Mouse (Mus musculus) kidney, adult 9 months (tissue): ENCODE results near the gene Bcas3.
A peak's percentile ranks its signal among the peaks of the same experiment; 100 is the strongest.

Experiments used
- DNase-seq: peaks from one replicate; pipeline ENCODE4 v3.0.0; 2022

Bcas3 gene

GRCm38 (mm10) chr11:85380046-85380445, 27.1 kb downstream of the Bcas3 start:
- no peak for DNase-seq

DNA sequence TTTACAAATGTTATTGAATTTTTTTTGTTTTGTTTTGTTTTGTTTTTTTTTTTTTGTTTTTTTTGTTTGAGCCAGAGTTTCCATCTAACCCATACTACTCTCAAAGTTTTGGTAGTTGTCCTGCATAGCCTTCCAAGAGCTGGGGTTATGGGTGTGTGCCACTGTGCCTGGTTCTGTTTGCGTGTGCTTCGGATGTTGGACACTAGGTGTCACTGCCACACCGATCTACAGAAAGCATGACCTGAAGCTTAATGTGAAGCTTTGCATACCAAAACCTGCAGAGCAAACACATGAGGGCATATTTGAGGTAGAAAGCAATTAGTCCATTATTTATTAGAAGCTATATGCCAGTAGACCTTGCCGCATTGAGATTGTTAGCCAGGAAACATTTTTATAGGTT, 29.1 kb downstream of the Bcas3 start:
- DNase-seq = peak; percentile 77

DNA sequence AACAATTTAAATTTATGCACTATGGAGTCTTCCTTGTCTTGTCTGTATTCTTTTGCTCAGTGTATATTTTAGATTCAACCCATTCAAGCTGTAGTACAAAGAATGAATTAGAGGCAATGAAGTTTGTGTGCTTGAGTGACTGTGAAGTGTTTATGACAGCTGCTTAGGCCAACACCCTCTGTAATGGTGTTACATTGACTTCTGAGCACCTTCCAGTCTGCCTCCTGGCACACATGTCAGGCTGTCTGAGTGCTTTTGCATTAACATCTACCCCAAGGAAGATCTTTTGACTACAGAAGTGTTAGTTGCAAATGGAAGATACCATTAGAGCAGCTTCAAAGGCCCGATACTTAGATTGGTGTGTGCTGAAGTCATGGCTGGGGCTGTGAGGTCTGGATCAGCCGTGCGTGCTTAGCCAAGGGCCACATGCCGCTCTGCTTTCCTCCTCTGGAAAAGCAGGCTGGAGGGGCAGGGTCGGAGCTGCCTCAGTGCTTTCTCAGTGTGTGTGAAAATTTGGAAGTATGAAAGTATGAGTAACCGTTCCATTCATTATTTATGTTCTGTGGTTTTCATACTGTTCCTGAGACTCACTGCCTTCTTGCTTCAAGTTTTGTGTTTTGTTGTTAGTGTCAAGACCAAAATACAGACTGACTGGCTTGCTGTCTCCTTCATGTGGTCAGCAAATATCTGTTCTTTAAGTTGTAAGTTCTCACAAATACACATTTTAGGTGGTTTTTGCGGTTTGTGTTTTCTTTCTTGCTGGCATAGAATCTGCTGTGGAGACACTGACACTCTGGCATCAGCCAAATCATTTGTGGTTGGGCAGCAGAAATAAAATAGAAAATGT, 31.2 kb downstream of the Bcas3 start:
- no peak for DNase-seq

DNA sequence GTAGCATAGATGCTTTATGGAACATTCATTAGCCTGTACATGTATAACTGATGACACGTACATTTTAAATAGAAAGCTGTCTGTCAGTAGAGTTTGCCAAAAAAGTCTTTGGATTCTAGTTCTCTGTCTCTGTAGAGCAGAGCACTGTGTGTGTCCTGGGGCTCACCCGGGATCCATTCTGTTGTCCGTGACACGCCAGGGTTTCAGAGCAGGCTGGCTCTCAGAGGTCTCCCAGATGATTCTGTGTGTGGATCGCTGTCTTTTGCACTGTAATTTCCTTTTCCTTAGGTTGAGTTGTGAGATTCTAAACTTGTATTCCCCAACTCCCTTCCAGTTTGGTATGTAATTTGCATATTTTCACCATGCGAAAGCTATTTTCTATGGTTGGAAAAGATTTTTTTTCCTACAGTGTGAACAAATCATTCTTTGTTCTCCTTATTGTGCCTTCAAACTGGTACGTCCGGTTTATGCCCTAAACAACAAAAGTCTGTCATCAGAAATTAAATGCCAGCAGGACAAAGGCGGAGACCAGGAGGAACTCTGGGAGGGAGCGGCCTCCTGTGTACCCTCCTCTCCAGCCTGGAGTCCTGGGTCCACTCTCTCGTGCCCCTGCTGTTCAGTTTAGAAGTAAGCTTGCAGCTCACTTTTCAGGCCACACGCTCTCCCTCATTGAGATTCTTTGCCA, 39.4 kb downstream of the Bcas3 start:
- peak; percentile 16 for DNase-seq

GRCm38 (mm10) chr11:85392864-85393220, 39.9 kb downstream of the Bcas3 start:
- no peak for DNase-seq

- DNase-seq = peak; percentile 7
Measured at GRCm38 (mm10) chr11:85393990-85394389, 41.0 kb downstream of the Bcas3 start.

- DNase-seq = peak; percentile 8
Measured at GRCm38 (mm10) chr11:85395361-85395760, 42.4 kb downstream of the Bcas3 start.

DNA sequence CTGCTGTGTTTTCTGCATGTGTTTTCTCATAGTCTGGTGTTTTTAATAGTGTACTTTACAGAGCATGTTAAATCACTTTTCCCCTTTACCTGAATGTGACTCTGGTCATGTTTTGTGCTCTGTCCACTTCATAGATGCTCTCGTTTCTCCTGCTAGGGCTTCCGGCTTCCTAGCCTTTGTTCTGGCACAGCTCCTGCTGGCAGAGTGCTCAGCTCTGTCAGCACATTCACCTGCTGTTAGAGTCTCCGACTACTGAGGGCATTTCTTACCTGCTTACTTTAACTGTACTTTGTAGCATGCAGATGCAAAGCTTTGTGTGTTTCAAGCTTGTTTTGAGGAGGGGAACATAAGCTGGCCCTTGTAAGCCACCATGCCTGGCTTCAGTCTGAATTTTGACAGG, 53.6 kb downstream of the Bcas3 start:
- DNase-seq = peak; percentile 85

DNA sequence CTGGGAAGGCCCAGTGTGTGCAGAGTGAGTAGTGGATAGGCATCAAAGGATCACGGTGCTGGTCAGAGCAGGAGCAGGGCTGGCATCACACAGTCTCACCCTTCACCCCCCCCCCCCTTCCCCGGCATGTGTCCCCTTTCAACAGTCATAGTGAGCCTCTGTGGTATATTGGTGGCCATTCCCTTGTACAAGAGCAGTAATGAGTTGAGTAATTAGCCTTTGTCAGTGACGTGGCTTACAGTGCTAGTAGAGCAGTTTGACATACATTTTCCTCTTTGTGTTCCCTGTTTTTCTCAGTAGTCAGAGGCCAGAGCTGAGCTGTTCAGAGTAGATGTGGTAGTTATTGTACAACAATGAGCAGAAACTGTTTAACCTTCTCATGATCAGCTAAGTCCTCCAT, 54.7 kb downstream of the Bcas3 start:
- no peak for DNase-seq

DNA sequence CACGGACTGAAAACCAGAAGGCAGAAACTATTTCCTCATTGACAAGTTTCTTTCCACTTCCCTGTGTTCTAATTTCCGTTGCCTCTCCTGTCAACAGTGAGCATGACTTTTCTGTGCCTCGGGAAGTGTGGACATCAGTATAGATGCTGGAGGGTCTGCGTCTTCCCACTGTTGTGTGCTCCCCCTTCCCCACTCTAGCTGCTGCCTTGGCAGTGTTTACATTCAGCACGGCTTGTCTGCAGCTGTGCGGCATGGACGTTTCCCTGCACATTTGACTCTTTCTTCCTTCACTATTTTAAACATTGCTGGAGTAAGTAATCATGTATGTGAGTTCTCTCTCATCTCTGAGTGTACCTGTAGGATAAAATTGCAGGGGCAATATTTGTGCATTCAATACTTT, 59.4 kb downstream of the Bcas3 start:
- DNase-seq = no peak

- DNase-seq = no peak
Measured at GRCm38 (mm10) chr11:85414476-85414875, 61.5 kb downstream of the Bcas3 start.

- DNase-seq = no peak
Measured at GRCm38 (mm10) chr11:85427353-85427752, 74.4 kb downstream of the Bcas3 start.

GRCm38 (mm10) chr11:85428227-85428626, 75.3 kb downstream of the Bcas3 start:
- DNase-seq = no peak

GRCm38 (mm10) chr11:85430743-85431448, 77.9 kb downstream of the Bcas3 start:
- no peak for DNase-seq

GRCm38 (mm10) chr11:85447375-85447774, 94.4 kb downstream of the Bcas3 start:
- no peak for DNase-seq

DNA sequence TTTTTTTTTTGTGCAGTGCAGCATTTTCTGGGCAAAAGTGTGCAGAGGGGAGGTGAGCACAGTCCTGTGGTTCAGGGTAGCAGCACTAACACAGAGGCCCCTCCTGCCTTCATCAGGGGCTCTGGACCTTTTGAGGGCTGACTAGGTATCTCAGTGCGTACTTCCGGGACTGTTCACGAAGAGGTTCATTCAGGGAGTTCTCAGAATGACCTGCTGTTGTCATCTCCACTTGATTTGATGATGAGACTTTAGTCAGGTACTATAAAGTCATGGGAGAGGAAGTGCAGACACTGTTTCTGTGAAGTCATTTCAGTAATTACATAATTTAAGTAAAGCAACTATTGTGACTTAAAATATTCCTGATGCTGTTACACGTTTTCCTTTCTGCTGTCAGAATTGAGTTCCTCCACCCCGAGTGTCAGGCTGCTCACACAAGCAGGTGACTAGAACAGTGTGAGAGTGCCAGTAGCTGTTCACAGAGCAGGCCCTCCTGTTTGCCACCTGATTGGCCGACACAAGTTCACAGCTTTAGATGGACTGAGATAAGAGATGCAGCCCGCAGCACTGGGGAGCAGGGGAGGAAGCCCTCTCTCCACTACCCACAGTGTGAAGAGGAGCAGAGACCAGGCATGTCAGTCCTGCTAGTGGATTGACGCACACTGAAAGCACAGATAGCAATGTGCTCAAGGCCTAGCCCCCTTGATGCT, 100.8 kb downstream of the Bcas3 start:
- DNase-seq = no peak

DNA sequence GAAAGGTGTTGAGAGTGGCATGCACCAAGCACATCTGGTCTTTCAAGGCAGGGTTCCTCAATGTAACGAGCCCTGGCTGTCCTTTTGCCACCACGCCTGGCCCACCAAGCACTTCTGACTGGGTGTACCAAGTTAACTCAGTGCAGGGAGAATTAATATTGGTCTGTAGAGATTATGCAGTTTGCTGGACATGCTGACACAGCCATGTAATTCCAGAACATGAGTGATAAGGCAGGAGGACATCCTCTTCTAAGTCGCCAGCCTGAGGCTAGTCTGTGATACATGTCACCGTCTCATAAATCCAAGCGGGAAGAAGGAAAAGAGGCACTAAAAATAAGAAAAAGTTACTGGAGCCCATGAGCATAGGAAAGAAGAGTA, 101.3 kb downstream of the Bcas3 start:
- no peak for DNase-seq

DNA sequence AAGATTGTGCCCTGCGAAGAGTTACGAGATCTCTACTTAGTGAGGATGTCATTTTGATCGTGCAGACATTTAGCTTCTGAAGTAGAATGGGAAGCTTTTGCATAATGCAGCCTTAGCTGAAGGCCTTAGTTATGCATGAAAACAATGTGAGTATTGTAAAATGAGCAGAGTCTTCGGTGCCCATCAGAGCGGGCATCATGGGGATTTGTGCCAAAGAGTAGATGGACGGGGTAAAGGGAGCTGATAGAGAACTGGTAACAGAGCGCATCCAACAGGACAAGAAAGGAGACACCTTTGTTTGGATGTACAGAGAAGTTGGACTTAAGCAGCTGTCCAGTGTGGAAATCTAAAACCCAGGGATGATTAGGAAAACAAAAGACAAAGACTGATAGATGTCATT, 108.6 kb downstream of the Bcas3 start:
- no peak for DNase-seq

DNA sequence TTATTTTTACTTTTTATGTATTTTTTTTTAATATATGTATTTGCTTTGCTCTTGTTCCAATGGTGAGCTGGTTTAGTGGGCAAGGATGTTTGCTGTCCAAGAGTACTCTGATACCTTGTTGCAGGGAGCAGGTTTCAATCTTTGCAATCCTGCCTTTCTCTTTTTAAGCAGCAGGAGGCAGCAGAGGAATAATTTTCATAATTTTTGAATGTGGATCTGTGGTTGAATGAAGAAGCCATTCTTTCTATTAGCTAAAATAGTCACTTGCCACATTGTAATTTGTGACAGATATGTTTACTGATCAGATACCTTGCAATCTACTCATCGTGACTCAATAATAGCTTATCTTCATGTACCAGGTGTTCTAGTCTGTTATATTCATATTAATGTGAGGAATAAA, 116.6 kb downstream of the Bcas3 start:
- peak; percentile 66 for DNase-seq

DNA sequence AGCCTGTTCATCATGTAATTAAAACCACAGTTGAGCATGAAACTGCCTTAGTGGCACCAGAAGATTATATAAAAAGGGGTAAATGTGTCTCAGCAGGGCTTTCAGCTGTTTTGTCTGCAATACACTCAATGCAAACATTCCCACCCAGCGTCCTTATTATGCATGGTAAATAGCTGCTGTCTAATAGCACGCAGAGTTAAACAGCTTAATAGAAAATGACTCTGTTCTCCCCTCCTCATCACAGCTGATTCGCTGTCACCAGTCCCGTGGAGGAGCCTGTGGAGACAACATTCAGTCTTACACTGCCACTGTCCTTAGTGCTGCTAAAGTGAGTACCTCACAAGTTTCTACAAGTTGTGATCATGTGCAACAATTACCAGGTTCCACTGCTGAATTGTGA, 117.5 kb downstream of the Bcas3 start:
- no peak for DNase-seq

GRCm38 (mm10) chr11:85474326-85474725, 121.4 kb downstream of the Bcas3 start:
- DNase-seq = no peak

DNA sequence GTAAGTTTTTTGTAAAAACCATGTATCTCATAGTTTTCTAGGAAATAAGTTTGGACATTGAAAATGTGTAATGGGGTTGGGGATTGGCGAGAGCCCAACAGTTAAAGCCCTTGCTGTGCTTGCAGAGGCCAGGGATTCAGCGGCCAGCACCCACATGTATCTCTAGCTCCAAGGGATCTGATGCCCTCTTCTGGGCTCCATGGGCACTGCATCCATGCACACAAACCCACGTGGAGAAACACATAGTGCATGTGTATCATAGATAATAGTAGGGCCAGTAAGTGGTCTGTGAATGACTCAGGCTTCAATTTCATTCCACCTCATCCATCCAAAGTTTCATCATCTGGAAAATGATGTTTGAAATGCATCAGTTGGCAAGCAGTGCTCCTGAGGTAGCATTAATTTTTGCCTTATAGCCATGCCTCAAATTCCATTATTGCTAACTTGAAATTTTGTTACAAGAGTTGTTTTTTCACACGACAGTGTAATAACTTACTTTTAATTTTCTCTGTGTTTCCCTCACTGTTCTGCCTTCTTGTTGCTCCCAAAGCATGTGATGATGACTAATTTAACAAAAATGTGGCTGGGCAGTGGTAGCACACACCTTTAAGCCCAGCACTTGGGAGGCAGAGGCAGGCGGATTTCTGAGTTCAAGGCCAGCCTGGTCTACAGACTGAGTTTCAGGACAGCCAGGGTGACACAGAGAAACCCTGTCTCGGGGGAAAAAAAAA, 129.9 kb downstream of the Bcas3 start:
- DNase-seq = peak; percentile 31
